Mouse (Mus musculus): ENCODE results near the gene Tradd. TPM values are rescaled to one million over a fixed set of nuclear protein-coding genes. Genes with fewer than 3 reads are reported as not detected.
"Not testable (repeated sequence)": the region's sequence is repeated elsewhere in the genome, so short reads cannot be mapped to it uniquely, and the experiment has no call there.

The Tradd gene
- total RNA-seq, 1 experiment from 2014 or later = 20.2 TPM

DNA sequence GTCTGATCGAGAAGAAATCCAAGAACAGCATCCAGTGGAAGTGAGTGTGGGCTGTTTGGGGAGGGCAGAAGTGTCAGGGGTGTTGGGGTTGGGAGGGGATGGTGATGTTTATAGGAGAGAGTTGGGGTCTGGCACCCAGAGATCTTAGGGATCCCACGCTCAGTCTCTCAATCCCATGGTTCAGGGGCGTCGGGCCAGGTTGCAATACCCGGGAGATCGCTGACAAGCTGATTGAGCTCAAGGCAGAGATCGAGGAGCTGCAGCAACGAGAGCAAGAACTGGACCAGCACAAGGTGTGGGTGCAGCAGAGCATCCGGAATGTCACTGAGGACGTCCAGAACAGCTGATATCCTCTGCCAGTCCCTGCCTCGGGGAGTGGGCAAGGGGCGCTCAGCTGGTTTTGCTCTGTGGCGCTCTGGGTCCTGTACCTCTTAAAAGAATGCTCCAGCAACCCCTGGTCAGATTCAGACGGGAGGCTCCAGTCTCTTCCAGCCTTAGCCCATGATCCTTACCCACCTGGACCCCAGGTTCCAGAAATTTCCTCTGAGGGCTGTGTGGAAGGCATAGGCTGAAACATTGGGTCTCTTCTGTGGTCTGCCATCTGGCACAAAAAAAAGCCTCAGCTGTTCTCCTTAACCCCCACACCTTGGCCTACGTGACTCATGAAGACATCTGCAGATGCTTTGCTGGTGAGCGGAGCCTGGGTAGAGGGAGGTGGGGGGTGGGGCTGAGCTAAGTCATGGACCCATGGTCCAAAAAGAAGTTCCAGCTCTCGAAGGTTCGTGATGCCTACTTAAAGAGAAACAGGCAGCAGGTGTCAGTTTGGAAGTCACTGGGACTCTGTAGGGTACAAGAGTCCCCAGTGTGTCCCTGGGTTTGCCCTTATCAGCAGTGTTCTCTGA lies 34.2 kb upstream of the Tradd start:
- ATAC-seq (replicated peaks in 1 of 2; ENCODE audit: insufficient read depth in 1 of 2, low FRiP score in 2 of 2, low TSS enrichment in 1 of 2, low read depth in 1 of 2, poor library complexity in 2 of 2, severe bottlenecking in 2 of 2) = no peak

DNA sequence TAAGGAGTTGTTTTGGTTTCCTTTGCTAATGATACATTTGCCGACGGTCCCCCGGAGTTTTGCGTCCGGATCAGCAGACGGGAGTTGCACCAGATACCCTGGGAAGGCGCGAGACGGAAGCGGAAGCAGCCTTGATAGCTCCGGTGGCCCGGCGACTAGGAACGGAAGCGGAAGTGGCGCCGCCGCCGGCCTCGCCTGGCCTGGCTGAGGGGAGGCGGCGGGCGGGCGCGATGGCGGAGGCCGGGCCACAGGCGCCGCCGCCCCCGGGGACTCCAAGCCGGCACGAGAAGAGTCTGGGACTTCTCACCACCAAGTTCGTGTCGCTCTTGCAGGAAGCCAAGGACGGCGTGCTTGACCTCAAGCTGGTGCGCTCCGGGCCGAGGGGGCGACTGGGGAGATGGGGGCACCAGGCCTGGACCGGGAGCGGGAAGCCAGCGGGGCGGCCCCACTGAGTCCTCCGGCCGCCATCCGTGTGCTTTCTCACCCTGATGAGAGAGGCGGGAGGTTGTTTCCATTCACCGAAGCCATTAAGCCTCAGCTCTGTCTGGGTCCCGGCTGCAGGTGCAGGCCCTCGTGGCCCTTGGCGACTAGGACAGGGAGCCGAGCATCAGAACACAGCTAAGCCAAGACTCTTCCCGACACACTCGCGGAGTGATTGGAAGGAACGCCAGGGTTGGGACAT lies 33.2 kb upstream of the Tradd start, which contains the start of gene E2f4:
TSS of gene E2f4 (plus strand) at position 153 of the 682 bp plus-strand sequence.
- ATAC-seq (replicated peaks in 1 of 2; ENCODE audit: insufficient read depth in 1 of 2, low FRiP score in 2 of 2, low TSS enrichment in 1 of 2, low read depth in 1 of 2, poor library complexity in 2 of 2, severe bottlenecking in 2 of 2) = peak; percentile 83 to 92

DNA sequence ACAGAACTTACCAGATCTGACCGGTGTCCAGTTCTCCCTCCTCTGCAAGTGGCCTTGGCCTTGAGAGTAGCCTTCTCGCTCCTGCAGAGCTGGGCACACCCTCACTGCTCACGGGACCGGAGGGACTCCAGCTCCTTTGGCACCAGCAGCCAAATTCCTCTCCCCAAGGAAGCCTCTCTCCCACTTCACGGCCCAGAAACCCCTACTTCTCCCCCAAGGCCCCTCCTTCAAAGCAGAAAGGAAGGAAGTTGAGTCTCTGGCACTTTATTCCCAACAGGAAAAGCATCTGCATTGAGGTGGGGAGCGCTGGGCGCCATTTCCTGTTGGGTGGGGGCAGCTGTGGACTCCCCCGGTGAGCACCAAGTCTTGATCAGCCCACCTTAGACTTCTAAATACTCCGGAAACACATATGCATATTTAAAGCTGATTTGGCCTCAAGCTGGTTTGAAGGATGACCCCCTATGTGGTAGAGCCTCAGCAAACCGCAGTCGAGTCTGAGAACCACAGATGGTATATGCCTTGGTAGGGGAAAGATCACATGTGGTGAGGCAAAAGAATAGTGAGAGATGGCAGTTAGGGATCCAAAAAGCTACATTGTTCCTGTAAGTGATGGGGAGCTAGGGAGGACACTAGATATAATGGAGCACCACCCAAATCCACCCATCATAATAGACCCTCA lies 31.6 kb upstream of the Tradd start, which contains the start of gene Exoc3l:
TSS of gene Exoc3l (minus strand) at position 207 of the 679 bp plus-strand sequence.
- peak in 1 of 2 experiments; percentile 24; a peak in 1 of 4 replicates for ATAC-seq (replicated peaks in 1 of 2; ENCODE audit: insufficient read depth in 1 of 2, low FRiP score in 2 of 2, low TSS enrichment in 1 of 2, low read depth in 1 of 2, poor library complexity in 2 of 2, severe bottlenecking in 2 of 2)

DNA sequence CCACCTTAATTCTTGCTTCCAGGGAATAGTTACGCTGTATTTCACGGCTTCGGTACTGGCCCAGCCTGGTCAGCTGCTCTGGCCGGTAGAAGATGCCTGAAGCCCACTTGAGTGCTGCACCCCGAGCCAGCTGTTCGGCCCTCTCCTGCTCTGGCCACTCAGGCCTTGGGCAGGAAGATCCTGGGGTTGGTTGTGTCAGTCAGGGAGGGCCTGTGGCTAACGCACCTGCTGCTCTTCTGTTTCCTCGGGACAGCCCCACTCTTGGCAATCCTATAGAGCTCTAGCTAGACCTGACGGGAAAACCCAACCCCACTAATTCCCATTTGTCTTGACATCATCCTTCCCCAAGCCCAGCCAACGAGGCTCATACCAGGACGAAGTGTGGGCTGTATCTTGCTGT lies 30.8 kb upstream of the Tradd start:
- ATAC-seq (replicated peaks in 1 of 2; ENCODE audit: insufficient read depth in 1 of 2, low FRiP score in 2 of 2, low TSS enrichment in 1 of 2, low read depth in 1 of 2, poor library complexity in 2 of 2, severe bottlenecking in 2 of 2) = no peak

DNA sequence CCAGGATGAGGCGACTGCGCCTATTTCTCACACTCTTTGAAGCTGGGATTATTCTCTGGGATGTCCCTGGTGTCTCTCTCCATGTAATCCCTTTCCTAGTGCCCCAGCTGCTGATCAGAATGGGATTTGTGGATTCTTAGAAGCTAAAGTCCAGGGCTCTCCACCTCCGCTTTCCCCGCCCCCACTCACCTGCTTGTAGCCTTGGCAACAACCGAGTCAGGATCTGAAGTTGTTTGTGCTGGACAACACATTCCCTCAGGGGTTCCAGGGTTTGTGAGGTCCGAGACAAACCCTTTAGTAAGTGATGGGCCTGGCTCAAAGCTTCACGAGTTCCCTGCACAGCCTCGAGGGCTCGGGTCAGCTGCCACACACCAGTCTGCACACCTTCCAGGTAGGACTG lies 30.4 kb upstream of the Tradd start:
- ATAC-seq (replicated peaks in 1 of 2; ENCODE audit: insufficient read depth in 1 of 2, low FRiP score in 2 of 2, low TSS enrichment in 1 of 2, low read depth in 1 of 2, poor library complexity in 2 of 2, severe bottlenecking in 2 of 2) = no peak

DNA sequence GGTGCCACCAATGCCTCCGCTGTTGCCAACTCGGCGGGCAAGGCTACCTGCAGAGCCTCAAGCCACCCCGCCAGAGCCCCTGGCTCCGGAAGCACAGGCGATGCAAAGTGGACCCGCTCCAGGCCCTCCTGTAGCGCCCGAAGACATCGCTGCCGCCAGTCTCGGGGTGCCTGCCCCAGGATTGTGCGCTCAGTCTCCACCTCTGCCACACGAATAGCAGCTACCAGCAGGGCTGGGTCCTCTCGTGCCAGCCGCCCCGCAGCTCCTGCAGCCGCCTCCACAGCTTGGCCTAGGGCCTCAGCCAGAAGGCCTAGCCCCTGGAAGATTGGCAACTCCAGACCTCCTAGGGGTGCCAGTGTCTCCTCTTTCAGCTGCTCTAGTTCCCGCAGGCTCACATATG lies 29.0 kb upstream of the Tradd start:
- no peak for ATAC-seq (replicated peaks in 1 of 2; ENCODE audit: insufficient read depth in 1 of 2, low FRiP score in 2 of 2, low TSS enrichment in 1 of 2, low read depth in 1 of 2, poor library complexity in 2 of 2, severe bottlenecking in 2 of 2)

DNA sequence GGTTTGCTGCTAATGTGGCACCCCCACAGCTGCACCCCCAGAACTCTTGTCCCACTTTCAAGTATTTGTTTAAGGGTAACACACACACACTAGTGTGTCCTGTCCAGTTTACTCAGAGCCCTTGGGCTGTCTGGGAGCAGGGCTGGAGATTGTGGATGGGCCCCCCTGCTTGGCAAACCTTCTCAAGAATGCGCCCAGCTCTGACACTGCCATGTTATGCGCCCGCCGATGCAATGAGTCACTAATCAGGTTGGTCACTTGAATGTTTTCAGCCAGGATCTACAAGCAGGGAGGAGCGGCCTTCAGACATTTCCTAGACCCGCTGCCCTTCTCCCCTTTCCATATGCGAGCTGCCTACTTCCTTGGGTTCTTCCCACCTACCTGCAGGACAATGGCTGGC lies 28.1 kb upstream of the Tradd start:
- ATAC-seq (replicated peaks in 1 of 2; ENCODE audit: insufficient read depth in 1 of 2, low FRiP score in 2 of 2, low TSS enrichment in 1 of 2, low read depth in 1 of 2, poor library complexity in 2 of 2, severe bottlenecking in 2 of 2) = no peak

DNA sequence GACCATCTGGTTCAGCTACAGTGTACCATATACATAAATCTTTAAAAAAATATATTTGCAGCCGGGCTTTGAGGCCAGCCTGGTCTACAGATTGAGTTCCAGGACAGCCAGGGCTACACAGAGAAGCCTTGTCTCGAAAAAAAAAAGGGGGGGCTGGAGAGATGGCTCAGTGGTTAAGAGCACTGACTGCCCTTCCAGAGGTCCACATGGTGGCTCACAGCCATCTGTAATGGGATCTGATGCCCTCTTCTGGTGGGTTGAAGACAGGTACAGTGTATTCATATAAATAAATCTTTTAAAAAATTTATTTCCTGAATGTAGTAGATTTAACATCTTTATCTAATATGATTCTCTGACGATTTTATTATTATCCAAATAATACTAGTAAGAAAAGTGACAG lies 27.4 kb upstream of the Tradd start:
- not testable (repeated sequence) for ATAC-seq (replicated peaks in 1 of 2; ENCODE audit: insufficient read depth in 1 of 2, low FRiP score in 2 of 2, low TSS enrichment in 1 of 2, low read depth in 1 of 2, poor library complexity in 2 of 2, severe bottlenecking in 2 of 2)

DNA sequence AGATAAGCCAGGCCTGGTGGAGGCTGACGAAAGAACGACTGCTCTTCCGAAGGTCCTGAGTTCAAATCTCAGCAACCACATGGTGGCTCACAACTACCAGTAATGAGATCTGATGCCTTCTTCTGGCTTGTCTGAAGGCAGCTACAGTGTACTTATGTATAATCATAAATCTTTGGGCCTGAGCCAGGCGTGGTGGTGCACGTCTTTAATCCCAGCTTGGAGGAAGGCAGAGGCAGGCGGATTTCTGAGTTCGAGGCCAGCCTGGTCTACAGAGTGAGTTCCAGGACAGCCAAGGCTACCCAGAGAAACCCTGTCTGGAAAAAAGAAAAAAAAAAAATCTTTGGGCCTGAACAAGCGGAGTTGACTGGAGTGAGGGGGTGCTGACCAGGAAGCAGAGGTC lies 27.0 kb upstream of the Tradd start:
- ATAC-seq (replicated peaks in 1 of 2; ENCODE audit: insufficient read depth in 1 of 2, low FRiP score in 2 of 2, low TSS enrichment in 1 of 2, low read depth in 1 of 2, poor library complexity in 2 of 2, severe bottlenecking in 2 of 2) = not testable (repeated sequence)

DNA sequence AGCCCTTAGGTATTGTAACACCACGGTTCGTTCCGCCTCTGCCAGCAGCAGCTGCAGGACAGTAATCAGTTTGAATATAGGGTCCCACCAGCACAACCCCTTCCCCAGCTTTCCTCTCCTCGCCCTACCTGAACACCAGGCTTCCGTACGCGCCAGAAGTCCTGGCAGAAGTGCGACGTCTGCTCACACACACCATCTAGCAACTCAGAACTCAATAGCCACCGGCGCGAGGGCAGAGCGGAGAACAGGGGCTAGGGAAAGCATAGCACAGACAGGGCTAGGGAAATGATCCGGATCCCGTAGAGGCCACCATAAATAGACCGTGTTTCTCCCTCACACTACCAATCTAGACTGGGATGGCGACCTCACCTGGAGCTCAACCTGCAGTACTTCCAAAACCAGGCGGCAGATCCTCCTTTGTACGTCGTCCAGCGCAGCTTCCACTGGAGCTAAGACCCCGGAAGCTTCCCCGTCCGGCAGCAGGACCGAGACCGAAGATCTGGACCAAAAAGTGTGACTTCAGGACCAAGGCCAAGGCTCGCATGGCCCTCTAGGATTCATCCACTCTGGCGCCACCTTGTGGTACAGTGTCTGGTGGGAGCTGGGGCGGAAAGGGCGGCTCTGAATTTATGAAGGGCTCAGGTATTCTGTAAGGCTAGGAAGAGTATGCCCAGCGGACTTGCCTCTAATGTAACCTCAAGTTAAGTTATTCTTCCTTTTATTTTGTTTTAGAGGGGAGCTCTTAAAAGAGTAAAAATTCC lies 26.3 kb upstream of the Tradd start:
- peak; percentile 35 to 49; a peak in 3 of 4 replicates for ATAC-seq (replicated peaks in 1 of 2; ENCODE audit: insufficient read depth in 1 of 2, low FRiP score in 2 of 2, low TSS enrichment in 1 of 2, low read depth in 1 of 2, poor library complexity in 2 of 2, severe bottlenecking in 2 of 2)

DNA sequence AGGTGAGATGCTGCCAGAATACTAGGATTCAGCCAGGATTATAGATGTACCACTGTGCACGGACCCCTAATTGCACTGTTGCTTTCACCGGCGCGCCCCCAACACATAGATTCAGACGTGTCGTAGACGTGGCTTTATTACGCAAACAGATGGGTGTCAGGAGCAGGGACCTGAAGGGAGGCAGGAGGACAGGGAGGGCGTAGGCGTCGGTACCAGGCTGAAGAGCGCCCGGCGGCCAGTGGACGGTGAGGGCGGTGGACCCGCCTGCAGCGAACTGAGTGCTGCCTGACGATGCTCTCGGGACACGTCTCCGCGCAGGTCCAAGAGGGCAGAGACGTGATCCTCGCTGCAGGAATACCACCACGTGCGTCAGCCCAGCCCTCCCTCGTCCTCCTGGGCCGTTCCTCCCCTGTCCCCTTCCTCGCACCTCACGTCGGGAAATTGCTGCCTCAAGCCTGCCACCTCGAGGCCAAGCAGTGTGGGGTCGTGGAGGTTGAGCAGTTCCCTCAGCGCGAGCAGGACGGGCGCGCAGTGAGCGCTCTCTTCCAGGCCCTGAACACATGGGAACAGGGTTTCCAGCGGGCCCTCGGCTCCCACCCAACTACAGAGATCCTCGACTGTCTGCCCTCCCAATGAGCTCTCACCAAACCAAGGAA lies 25.5 kb upstream of the Tradd start, which contains the start of gene 4931428F04Rik:
TSS of gene 4931428F04Rik (minus strand) at position 60 of the 656 bp plus-strand sequence.
- no peak for ATAC-seq (replicated peaks in 1 of 2; ENCODE audit: insufficient read depth in 1 of 2, low FRiP score in 2 of 2, low TSS enrichment in 1 of 2, low read depth in 1 of 2, poor library complexity in 2 of 2, severe bottlenecking in 2 of 2)

DNA sequence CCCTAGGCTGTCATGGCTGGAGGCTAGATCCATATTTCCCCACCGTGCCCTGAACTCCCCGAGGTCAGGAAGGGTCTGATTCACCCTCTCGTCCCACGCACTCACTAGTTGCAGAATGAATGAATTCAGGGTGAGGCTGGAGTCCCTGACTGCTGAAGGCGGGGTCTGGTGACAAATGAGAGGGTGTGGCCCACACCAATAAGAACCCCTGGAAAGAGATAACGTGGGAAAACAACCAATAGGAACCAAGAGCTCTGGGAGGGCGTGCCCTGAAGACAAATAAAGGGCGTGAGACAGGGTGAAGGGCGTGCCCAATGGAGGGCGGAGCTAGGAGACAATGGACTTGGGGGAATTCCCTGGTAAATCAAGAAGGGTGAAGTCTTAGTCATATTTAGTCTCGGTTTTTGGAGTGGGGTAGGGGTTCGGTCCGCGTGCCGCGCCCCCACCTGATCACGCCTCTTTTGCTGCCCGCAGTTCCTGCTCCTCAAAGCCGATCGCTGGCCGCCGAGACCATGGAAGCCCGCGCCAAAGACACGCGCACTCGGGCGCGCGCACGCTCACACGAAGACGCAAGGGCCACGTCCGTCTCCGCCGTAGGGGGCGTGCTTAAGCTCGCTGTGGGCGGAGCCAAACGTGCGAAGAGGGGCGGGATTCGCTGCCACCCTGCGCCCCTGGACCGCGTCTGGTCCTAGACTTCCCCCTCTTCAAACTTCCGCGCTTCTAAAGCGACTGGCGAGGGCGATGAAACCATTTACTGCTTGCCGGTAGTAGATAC lies 24.7 kb upstream of the Tradd start:
- ATAC-seq (replicated peaks in 1 of 2; ENCODE audit: insufficient read depth in 1 of 2, low FRiP score in 2 of 2, low TSS enrichment in 1 of 2, low read depth in 1 of 2, poor library complexity in 2 of 2, severe bottlenecking in 2 of 2) = peak; percentile 79 to 90

DNA sequence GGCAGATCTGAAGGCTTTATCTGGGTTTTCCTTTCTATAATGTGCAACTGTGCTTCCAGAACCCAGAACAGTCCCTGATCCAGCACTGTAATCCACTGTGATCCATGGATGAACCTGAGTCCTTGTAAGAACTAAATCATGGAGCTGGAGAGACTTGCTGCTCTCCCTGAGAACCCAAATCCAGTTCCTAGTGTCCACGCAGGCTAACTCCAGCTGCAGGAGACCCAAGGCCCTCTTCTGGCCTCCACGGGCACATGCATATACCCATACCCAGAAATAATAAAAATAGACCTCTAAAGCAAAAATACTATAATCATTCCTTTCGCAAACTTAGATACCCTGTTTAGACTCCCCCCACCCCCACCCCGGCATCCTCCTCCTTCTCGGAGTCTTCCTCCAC lies 23.8 kb upstream of the Tradd start:
- no peak for ATAC-seq (replicated peaks in 1 of 2; ENCODE audit: insufficient read depth in 1 of 2, low FRiP score in 2 of 2, low TSS enrichment in 1 of 2, low read depth in 1 of 2, poor library complexity in 2 of 2, severe bottlenecking in 2 of 2)

DNA sequence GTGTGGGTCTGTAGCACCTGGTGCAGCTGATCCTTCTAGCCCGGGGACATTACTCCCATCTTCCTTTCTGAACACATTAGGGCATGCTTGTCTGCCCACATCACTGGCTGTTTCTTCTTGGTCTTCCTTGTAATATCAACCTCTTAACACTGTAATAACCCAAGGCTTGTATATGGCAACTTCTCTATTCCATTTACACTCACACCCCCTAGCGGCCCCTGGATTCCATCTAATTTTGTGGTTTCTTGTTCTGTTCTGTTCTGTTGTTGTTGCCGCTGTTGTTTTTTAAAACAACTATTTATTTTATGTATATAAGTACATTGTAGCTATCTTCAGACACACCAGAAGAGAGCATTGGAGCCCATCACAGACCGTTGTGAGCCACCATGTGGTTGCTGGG lies 22.5 kb upstream of the Tradd start:
- no peak for ATAC-seq (replicated peaks in 1 of 2; ENCODE audit: insufficient read depth in 1 of 2, low FRiP score in 2 of 2, low TSS enrichment in 1 of 2, low read depth in 1 of 2, poor library complexity in 2 of 2, severe bottlenecking in 2 of 2)

DNA sequence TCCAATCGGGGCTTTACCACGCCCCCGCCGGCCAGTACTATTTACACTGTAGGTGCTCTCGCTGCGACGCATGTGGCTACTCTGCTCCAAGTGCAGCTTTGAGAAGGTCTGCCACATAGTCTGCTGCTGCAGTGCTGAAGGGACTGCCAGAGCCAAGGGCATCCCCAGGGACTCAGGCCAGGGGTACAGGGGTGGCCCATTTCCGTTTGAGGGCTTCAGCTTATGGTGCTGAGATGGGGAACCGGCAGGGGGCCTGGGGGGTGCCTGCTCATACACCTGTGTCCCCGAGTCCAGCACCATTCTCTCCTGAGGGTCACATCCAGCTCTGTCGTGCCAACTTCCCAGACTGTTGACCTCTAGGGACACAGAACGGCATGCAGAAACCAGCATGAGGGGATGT lies 21.1 kb upstream of the Tradd start:
- ATAC-seq (replicated peaks in 1 of 2; ENCODE audit: insufficient read depth in 1 of 2, low FRiP score in 2 of 2, low TSS enrichment in 1 of 2, low read depth in 1 of 2, poor library complexity in 2 of 2, severe bottlenecking in 2 of 2) = no peak

DNA sequence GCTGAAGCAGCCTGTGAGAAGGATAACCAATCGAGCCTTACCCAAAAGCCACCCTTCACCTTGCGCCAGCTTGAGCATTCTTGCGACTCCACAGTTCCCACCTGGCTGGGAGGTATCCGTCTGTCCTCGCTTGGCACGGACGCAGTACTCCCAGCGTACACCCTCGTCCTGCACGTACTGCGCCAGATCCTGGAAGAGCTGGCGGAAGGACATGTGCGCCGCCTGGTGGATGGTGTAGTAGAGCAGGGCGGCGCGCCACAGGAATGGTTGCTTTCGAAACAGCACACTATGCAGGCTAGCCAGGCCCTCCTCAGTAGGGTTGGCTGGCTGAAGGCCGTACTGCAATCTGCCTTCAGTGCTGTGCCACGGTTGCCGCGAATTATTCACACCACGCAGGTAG lies 18.7 kb upstream of the Tradd start:
- peak; percentile 43 to 59; a peak in 3 of 4 replicates for ATAC-seq (replicated peaks in 1 of 2; ENCODE audit: insufficient read depth in 1 of 2, low FRiP score in 2 of 2, low TSS enrichment in 1 of 2, low read depth in 1 of 2, poor library complexity in 2 of 2, severe bottlenecking in 2 of 2)
